Mouse (Mus musculus): Measurements from ENCODE around the gene Fam120b. TPM values are rescaled to one million over a fixed set of nuclear protein-coding genes. Genes with fewer than 3 reads are reported as not detected.

The Fam120b gene
- total and polyA plus RNA-seq, 3 experiments, result 17.2 to 19.5 (median 18.1) TPM

DNA sequence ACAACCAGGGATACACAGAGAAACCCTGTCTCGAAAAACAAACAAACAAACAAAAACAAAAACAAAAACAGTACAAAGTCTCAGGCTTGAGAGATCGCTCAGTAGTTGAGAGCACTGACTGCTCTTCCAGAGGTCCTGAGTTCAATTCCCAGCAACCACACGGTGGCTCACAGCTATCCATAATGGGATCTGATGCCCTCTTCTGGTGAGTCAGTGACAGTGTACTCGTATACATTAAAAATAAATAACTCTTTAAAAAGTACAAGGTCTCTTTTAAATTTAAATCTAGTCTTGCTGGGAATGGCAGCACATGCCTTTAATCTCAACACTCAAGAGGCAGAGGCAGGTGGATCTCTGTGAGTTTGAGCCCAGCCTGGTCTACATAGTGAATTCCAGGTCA, 76.7 kb downstream of the Fam120b start:
- H3K27me3 ChIP-seq (replicated peaks), result no peaks in the 10 kb centered on the region
- in situ Hi-C loops (cut with MboI; ENCODE audit: low pct_ligation_motif_present, low pct_unique_long_range_greater_than_20kb, low sequenced_read_pairs), result no loop called here
- no peak overlapping the region for H3K4me3 ChIP-seq (replicated peaks in 1 of 3; ENCODE audit: low read depth in 2 of 3, low read length in 2 of 3, poor library complexity in 1 of 3)
- H3K27ac ChIP-seq (ENCODE audit: insufficient read depth, low read depth), result no peak overlapping the region
- TF ChIP-seq CTCF (conservative IDR thresholded peaks at IDR 0.05 in 1 of 2, IDR thresholded peaks at IDR 0.05 in 1 of 2; ENCODE audit: low read depth in 2 of 2, low read length in 2 of 2) (peak; percentile 6 to 31; a peak in 1 of 4 replicates), UBTF (IDR thresholded peaks at IDR 0.05; ENCODE audit: low read depth, low read length) (no peak)
- no peak for DNase-seq (ENCODE audit: extremely low read depth)
- H3K9ac ChIP-seq (ENCODE audit: insufficient read depth, low read depth), result no peak overlapping the region
- H3K4me1 ChIP-seq (ENCODE audit: control insufficient read depth in 1 of 2, insufficient read depth in 2 of 2), result no peaks in the 10 kb centered on the region
- H3K79me2 ChIP-seq (replicated peaks; ENCODE audit: control insufficient read depth, extremely low read depth, insufficient read depth, poor library complexity, severe bottlenecking), result no peaks in the 10 kb centered on the region
- H3K4me2 ChIP-seq (ENCODE audit: insufficient read depth, low read depth, poor library complexity, severe bottlenecking), result no peak overlapping the region
- H3K9me3 ChIP-seq (replicated peaks; ENCODE audit: low read length), result no peaks in the 10 kb centered on the region
- dilution Hi-C loops (cut with MboI; ENCODE audit: extremely low pct_ligation_motif_present, extremely low pct_unique_long_range_greater_than_20kb, low sequenced_read_pairs), result no loop called here
- H3K36me3 ChIP-seq (replicated peaks in 1 of 2; ENCODE audit: control insufficient read depth in 1 of 2, insufficient read depth in 1 of 2, low read length in 1 of 2), result peaks cover 54 to 80% of the 10 kb centered on the region in 2 experiments

Other genes with a start within 250 kb of the Fam120b start
- gene Dll1, start 19.3 kb upstream of the Fam120b start, total RNA-seq (2012; rRNA removed), result 0.25 TPM in 1 of 2 replicates, not detected in the other
- 0.52 and 0.68 TPM in 2 replicates for gene Dll1, start 19.3 kb upstream of the Fam120b start, total RNA-seq (2014; rRNA removed)
- gene Dll1, start 19.3 kb upstream of the Fam120b start, polyA plus RNA-seq (2012; ENCODE audit: insufficient read length, low read depth), result 0.14 and 0.29 TPM in 2 replicates
- gene Psmb1, start 103.5 kb downstream of the Fam120b start, total RNA-seq (2012; rRNA removed), result 212 and 219 TPM in 2 replicates
- 416 and 466 TPM in 2 replicates for gene Psmb1, start 103.5 kb downstream of the Fam120b start, total RNA-seq (2014; rRNA removed)
- 186 and 187 TPM in 2 replicates for gene Psmb1, start 103.5 kb downstream of the Fam120b start, polyA plus RNA-seq (2012; ENCODE audit: insufficient read length, low read depth)
- gene Tbp, start 103.7 kb downstream of the Fam120b start, total RNA-seq (2012; rRNA removed), result 26.5 and 31.4 TPM in 2 replicates
- gene Tbp, start 103.7 kb downstream of the Fam120b start, total RNA-seq (2014; rRNA removed), result 71.4 and 71.7 TPM in 2 replicates
- 43.0 and 52.8 TPM in 2 replicates for gene Tbp, start 103.7 kb downstream of the Fam120b start, polyA plus RNA-seq (2012; ENCODE audit: insufficient read length, low read depth)
- gene Pdcd2, start 131.1 kb downstream of the Fam120b start, total RNA-seq (2012; rRNA removed), result 78.2 and 87.5 TPM in 2 replicates
- gene Pdcd2, start 131.1 kb downstream of the Fam120b start, total RNA-seq (2014; rRNA removed), result 106 and 115 TPM in 2 replicates
- gene Pdcd2, start 131.1 kb downstream of the Fam120b start, polyA plus RNA-seq (2012; ENCODE audit: insufficient read length, low read depth), result 82.7 and 98.6 TPM in 2 replicates
- gene Prdm9, start 168.2 kb downstream of the Fam120b start, total RNA-seq (2012; rRNA removed), result 3.5 and 4.4 TPM in 2 replicates
- gene Prdm9, start 168.2 kb downstream of the Fam120b start, total RNA-seq (2014; rRNA removed), result 5.0 and 5.3 TPM in 2 replicates
- 6.6 and 7.6 TPM in 2 replicates for gene Prdm9, start 168.2 kb downstream of the Fam120b start, polyA plus RNA-seq (2012; ENCODE audit: insufficient read length, low read depth)